Mouse (Mus musculus) CD8-positive naive resting alpha-beta T cell, adult 2 months (primary cell): ENCODE measurements at regions not wholly inside any gene's neighbourhood (a gene's known extent, or its start where the extent isn't known, plus 50 kb on each side); places are given as distances from the start of the nearest gene placed in this dataset.

Source experiments
- DNase-seq, 2 experiments: peaks; one replicate each; pipeline ENCODE4 v3.0.0; 2022; ENCODE audit warnings: low read depth in 2 of 2, low spot score in 2 of 2

- no peak for DNase-seq
These were observed 86.3 kb upstream of the Irs2 start for GRCm38 (mm10) chr8:11094516-11094915.

DNA sequence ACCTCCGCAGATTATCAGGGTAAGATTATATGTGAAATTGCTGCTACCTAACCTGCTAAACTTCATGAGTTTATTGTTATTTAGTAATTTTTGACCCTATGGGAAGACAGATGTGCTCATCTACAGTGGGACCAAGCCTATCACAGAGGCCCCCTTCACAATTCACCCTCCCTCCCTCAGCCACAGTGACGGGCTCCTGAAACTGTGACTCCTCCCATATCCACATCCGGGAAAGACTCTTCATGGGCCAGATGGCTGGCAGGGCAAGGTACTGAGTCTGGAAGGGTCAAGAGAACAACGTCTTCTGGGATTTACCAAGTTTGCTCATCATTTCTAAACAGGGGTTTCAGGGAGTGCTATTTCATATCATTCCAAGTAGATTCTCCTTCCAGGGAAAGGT is 84.1 kb upstream of the Irs2 start:
- no peak for DNase-seq

DNA sequence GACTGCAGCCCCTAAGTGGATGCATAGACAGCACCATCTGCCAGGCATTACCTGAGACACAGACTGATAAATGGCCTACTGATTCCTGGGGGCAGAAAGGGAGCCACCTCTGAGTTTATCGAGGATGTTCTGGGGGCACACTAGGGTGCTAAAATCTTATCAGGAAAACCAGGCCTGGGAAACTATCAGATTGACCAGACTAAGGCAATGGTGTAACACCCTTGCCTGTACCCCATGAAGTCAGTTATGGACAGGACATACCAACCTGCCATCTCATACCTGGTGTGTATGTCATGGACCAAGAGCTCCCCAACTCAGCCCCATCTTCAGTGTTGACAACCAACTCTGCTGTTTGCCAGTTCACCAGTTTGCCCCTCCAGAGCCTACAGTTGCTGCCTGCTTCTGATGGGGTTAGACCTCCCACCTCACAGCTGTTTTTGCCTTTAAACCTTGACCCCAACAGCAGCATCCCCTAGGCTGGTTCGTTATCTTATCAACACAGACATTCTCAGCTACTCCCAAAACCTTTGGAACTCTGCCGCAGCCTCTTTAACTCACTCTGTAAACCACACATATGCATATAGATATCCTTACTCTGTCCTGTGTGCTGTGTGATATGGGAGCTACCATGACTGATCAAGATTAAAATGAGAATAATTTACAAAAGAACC is 83.6 kb upstream of the Irs2 start:
- DNase-seq: no peak

DNA sequence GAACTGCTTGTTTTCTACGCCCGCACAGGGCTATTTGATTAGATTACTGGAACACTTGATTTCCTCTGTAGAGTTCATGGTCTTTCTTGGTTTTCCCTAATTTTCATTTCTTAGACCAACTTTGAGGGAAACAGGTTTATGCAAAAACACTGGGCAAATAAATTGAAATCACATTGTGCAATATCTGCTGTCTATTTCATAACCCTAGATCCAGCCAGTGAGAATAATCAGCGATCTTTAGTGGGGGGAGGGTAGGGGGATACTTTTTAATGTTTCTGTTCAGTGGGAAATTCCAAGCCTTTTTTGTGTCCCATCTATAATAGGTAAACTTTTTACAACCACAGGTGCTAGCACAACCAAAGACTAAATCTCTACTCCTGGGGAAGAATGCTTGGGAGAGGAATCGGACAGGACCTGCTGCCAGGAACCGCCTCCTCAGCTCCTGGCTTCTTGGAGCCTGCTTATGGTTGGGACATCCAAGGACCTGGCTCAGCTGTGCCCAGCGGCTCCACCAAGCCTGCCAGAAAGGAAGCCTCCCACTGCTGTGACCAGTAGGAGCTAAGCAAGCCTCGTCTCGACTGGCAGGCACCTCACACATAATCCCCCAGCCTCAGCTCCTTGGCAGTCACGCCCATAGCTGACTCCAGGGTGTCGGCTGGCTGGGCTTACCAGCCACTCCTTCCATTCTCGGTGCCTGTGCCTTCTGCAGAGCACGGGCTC is 80.8 kb upstream of the Irs2 start:
- DNase-seq: no peak

- no peak for DNase-seq
These were observed 77.0 kb upstream of the Irs2 start for GRCm38 (mm10) chr8:11085244-11085643.

DNA sequence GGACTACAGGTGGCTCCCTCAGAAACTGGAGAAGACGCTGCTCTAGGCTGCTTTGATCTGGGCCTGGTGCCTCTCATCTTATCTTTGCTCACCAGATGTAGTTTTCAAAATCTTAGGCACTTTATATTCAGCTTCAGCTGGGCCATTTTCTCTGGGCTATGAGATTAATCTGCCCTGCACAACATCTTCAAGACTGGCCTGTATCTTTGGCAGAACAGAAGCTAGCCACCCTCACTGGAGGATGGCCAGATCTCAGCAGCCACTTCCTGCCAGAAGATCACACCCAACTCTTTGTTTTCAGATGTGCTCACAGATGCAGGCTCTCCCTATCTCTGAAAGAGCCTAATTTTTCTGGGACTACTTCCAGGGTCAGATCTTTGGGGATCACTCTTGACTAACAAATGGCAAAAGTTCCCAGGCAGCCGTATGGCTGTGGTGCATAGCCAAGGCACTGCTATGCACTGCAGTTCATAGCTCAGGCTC is 75.8 kb upstream of the Irs2 start:
- no peak for DNase-seq

- no peak for DNase-seq
These were observed 72.6 kb upstream of the Irs2 start for GRCm38 (mm10) chr8:11080813-11081212.

DNA sequence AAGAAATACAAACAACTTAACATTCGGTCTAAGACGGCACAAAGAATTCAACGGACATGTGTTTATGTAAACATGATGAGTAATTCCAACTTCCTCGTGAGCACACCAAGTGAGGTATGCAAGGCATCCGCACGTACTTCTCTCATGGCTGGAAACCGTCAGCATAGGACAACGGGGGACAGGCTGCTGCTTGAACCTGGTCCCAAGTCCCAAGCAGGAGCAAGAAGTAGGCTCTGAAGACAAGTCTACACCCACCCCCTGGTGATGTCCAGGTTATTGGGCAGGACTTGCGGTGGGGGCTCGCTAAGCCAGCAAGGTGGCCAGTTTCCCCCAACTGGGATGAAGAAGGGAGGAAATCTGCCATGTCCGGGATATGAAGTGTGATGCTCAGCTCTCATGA is 71.5 kb upstream of the Irs2 start:
- DNase-seq: no peak

GRCm38 (mm10) chr8:11077138-11077537 is 68.9 kb upstream of the Irs2 start:
- no peak for DNase-seq

DNA sequence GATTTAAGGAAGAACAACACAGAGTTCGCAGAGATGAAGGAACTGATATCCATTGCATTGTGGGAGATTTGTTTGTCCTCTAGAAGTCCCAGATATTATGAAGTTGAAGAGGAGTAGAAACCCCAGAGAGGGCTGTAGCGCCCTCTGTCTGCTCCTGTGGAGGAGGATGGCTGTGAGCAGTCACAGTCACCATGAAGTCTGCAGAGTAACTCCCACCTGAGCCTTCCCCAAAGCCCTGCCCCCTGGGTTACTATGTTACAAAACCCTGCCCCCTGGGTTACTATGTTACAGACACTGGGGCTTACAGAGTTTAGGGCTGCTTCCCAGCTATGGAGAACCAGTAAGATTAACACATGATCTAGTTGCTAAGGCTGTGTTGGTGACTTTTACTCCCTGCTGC is 62.9 kb upstream of the Irs2 start:
- no peak for DNase-seq

DNA sequence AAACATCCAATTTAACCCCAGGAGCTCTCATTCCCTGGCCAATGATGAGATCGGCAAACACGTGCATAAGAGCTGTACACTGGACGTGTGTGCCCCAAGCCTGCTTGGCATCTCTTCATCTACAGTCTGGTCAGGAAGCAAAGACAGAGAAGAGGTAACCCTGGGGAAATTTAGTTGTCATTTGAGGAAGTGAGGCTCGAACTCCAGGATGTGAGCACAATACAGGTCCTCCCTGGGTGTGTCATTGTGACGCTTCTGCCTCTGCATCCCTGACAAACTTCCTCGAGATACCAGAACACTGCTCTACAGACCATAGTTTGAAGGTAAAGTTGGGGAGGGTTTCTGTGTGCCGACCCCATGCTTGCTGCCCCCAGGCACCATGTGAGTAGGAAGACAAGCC is 59.2 kb upstream of the Irs2 start:
- DNase-seq: no peak

- DNase-seq: no peak
These were observed 57.7 kb upstream of the Irs2 start for GRCm38 (mm10) chr8:11065990-11066389.

DNA sequence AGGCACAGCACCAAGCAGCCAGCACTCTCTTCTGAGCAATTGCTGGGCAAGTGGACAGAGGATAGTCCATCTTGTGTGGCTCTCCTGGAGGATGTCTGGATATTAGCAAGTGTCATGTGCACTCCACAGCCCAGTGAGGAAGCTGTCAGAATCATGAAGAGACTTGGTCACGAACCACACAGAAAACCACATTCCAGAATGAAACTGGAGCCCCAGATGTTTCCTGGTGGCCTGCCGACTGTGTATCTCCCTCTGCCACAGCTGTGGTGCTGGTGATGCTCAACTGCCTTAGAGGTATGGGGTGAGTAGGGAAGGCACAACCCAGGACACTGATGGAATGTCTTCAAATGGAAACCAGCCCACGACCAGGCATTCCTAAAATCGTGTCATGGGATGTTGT is 57.0 kb upstream of the Irs2 start:
- no peak for DNase-seq

- DNase-seq: no peak
These were observed 54.8 kb upstream of the Irs2 start for GRCm38 (mm10) chr8:11063058-11063457.

DNA sequence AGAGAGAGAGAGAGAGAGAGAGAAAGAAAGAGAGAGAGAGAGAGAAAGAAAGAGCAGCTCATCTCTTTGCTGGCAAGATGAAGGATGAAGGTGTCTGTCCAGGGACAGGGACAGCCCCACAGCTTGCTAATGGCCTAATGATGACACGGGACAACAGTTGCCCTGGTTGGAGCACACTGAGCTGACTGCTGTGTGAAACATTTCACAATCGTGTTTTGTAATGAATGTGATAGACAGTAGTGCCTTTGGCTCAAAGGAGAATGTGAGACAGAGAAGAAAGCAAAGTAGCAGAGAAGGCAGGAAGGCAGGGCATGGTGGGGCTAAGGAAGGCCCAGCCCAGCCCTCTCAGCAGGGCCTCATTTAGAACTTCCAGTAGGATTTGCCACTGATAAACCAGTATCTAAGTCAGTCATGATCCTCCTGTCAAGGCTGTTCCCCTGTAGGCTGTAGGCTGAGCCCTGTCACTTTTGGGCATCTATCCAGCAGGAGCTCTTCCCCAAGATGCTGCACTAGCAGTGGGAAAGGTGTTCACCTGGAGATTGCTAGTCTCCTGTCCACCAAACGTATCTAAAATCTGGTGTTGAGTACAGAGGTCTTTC is 54.2 kb upstream of the Irs2 start:
- no peak for DNase-seq

GRCm38 (mm10) chr8:11061711-11062110 is 53.5 kb upstream of the Irs2 start:
- DNase-seq: no peak

DNA sequence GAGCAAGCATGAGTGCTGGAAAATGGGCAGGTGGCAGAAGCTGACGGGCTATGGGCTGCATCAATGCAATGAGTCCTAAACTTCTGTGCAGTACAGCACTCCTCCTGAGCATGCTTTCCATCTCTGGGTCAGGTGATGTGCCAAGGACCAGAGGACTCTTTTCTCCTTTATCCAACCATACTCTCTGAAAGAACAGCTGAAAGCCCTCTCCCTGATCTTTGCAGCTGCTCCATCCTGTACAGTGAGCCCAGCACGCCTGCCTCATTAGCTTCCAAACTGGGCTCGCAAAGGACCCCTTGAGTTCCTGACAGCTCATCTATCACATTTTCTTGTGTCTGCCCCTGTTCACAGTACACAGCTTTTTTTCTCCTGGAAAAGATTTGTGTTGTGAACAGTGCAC is 52.3 kb upstream of the Irs2 start:
- no peak for DNase-seq

DNA sequence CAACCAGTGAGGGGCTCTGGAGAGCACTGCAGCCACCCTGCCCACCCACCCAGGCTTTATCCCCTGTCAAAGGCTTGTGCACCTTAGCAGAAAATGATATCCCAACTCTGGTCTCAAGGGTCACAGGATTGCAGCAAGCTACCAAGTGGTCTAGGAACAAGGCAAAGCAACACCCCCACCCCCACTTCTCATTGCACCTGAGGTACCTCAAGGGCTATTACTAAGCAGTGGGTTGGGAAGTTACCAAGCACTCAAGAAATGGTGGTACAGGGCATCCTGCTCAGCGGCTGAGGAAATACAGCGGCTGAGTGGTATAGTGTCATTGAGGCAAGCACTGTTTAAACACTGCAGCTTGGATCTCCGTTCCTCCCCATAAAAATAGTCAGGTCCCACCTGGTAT is 50.1 kb upstream of the Irs2 start:
- no peak for DNase-seq
